Mouse (Mus musculus): ENCODE data around the gene Cradd. TPM values are rescaled to one million over a fixed set of nuclear protein-coding genes. Genes with fewer than 3 reads are reported as not detected.

Cradd gene
- polyA plus RNA-seq, 1 experiment from 2014 or later: 13.2 TPM

DNA sequence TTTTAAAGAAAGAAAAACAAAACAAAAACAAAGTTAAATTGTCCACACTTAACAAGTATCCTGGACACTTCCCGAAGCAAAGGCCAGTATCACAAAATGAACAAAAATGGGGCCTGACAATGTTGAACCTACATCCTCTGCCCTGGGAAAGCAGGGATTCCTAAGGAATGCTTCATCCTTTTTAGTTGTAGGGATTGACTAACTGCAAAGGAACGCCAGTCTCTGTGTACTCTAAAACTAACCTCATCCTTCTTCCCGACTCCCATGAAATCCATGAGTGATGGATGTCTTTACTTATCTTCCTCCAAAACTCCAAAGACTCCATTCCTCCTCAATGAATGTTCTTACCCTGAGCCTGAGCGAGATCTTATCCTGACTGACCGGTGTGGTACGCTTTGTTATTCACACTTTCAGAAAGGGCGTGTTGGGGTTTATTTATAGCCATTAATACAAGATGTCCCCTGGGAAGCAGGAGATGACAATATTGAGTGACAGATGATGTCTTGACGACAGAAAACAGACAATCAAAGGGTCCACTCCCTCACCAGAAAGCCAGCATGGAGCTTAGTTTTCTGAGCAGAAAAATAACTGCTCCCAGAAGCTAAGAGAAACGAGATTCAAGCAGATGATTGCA is 153.1 kb downstream of the Cradd start:
- Histone ChIP-seq H3K27me3 (ENCODE audit: poor library complexity, severe bottlenecking) (no peaks in the 10 kb centered on the region), H3K4me3 (no peak overlapping the region), H3K4me1 (peaks cover 29% of the 10 kb centered on the region), H3K36me3 (replicated peaks) (no peaks in the 10 kb centered on the region), H3K27ac (no peak overlapping the region), H3K9me3 (no peaks in the 10 kb centered on the region)
- no peak for DNase-seq (ENCODE audit: extremely low spot score, low spot score)
- WGBS: 88% methylated on average over 9 of the region's 9 CpGs

GRCm38 (mm10) chr10:95164949-95165348 is 159.0 kb downstream of the Cradd start:
- Histone ChIP-seq H3K9me3 (no peaks in the 10 kb centered on the region), H3K27me3 (ENCODE audit: poor library complexity, severe bottlenecking) (no peaks in the 10 kb centered on the region), H3K4me3 (no peak overlapping the region), H3K4me1 (peaks cover 7% of the 10 kb centered on the region; the same call in 1 of the 2 replicates), H3K27ac (no peak overlapping the region), H3K36me3 (replicated peaks) (no peaks in the 10 kb centered on the region)
- no peak for DNase-seq (ENCODE audit: extremely low spot score, low spot score)
- WGBS: 86% methylated on average over 2 of the region's 2 CpGs

GRCm38 (mm10) chr10:95162691-95163374 is 161.1 kb downstream of the Cradd start:
- H3K27ac ChIP-seq: 0 out of 2 replicates have a peak overlapping the region, but pooled peaks have one; percentile 25

GRCm38 (mm10) chr10:95159675-95160256 is 164.2 kb downstream of the Cradd start:
- peaks cover 7% of the 10 kb centered on the region; the same call in 1 of the 2 replicates for H3K4me1 ChIP-seq
- H3K36me3 ChIP-seq (replicated peaks): no peaks in the 10 kb centered on the region
- no peak overlapping the region for H3K27ac ChIP-seq
- DNase-seq (ENCODE audit: extremely low spot score, low spot score): no peak
- WGBS: 79% methylated on average over 9 of the region's 9 CpGs
- H3K27me3 ChIP-seq (ENCODE audit: poor library complexity, severe bottlenecking): no peaks in the 10 kb centered on the region
- no peaks in the 10 kb centered on the region for H3K9me3 ChIP-seq
- H3K4me3 ChIP-seq: no peak overlapping the region

More at GRCm38 (mm10) chr10:95162691-95163374, 161.1 kb downstream of the Cradd start:
- Histone ChIP-seq H3K9me3 (no peaks in the 10 kb centered on the region), H3K27me3 (ENCODE audit: poor library complexity, severe bottlenecking) (no peaks in the 10 kb centered on the region), H3K4me3 (no peak overlapping the region), H3K4me1 (peaks cover 7% of the 10 kb centered on the region; the same call in 1 of the 2 replicates), H3K36me3 (replicated peaks) (no peaks in the 10 kb centered on the region)
- DNase-seq (ENCODE audit: extremely low spot score, low spot score): no peak
- WGBS: 68% methylated on average over 8 of the region's 8 CpGs

GRCm38 (mm10) chr10:95156410-95156809 is 167.5 kb downstream of the Cradd start:
- Histone ChIP-seq H3K27me3 (ENCODE audit: poor library complexity, severe bottlenecking) (no peaks in the 10 kb centered on the region), H3K9me3 (no peaks in the 10 kb centered on the region), H3K27ac (no peak overlapping the region), H3K36me3 (replicated peaks) (no peaks in the 10 kb centered on the region), H3K4me3 (no peak overlapping the region), H3K4me1 (no peaks in the 10 kb centered on the region)
- DNase-seq (ENCODE audit: extremely low spot score, low spot score): no peak
- 92% methylated on average over 5 of the region's 7 CpGs for WGBS

GRCm38 (mm10) chr10:95154675-95155074 is 169.3 kb downstream of the Cradd start:
- Histone ChIP-seq H3K27me3 (ENCODE audit: poor library complexity, severe bottlenecking) (no peaks in the 10 kb centered on the region), H3K27ac (no peak overlapping the region), H3K4me1 (no peaks in the 10 kb centered on the region), H3K4me3 (no peak overlapping the region), H3K36me3 (replicated peaks) (no peaks in the 10 kb centered on the region), H3K9me3 (no peaks in the 10 kb centered on the region)
- no peak for DNase-seq (ENCODE audit: extremely low spot score, low spot score)
- WGBS: 93% methylated on average over 1 of the region's 1 CpGs

GRCm38 (mm10) chr10:95153224-95153623 is 170.7 kb downstream of the Cradd start:
- Histone ChIP-seq H3K4me1 (no peaks in the 10 kb centered on the region), H3K4me3 (no peak overlapping the region), H3K27me3 (ENCODE audit: poor library complexity, severe bottlenecking) (no peaks in the 10 kb centered on the region), H3K9me3 (no peaks in the 10 kb centered on the region), H3K36me3 (replicated peaks) (no peaks in the 10 kb centered on the region), H3K27ac (no peak overlapping the region)
- no peak for DNase-seq (ENCODE audit: extremely low spot score, low spot score)
- 88% methylated on average over 7 of the region's 7 CpGs for WGBS

GRCm38 (mm10) chr10:95152503-95152989 is 171.4 kb downstream of the Cradd start:
- no peaks in the 10 kb centered on the region for H3K36me3 ChIP-seq (replicated peaks)
- no peak for DNase-seq (ENCODE audit: extremely low spot score, low spot score)
- H3K27ac ChIP-seq: no peak overlapping the region
- 88% methylated on average over 9 of the region's 9 CpGs for WGBS
- H3K4me1 ChIP-seq: no peaks in the 10 kb centered on the region
- H3K27me3 ChIP-seq (ENCODE audit: poor library complexity, severe bottlenecking): no peaks in the 10 kb centered on the region
- H3K9me3 ChIP-seq: no peaks in the 10 kb centered on the region
- no peak overlapping the region for H3K4me3 ChIP-seq

GRCm38 (mm10) chr10:95151012-95151768 is 172.7 kb downstream of the Cradd start:
- H3K36me3 ChIP-seq (replicated peaks): no peaks in the 10 kb centered on the region
- no peak overlapping the region for H3K27ac ChIP-seq
- no peak overlapping the region for H3K4me3 ChIP-seq
- H3K4me1 ChIP-seq: peaks cover 11% of the 10 kb centered on the region
- 92% methylated on average over 6 of the region's 6 CpGs for WGBS
- no peaks in the 10 kb centered on the region for H3K9me3 ChIP-seq
- no peak for DNase-seq (ENCODE audit: extremely low spot score, low spot score)
- no peaks in the 10 kb centered on the region for H3K27me3 ChIP-seq (ENCODE audit: poor library complexity, severe bottlenecking)

- Histone ChIP-seq H3K27ac (no peak overlapping the region), H3K36me3 (replicated peaks) (no peaks in the 10 kb centered on the region), H3K27me3 (ENCODE audit: poor library complexity, severe bottlenecking) (no peaks in the 10 kb centered on the region), H3K4me1 (peaks cover 25% of the 10 kb centered on the region), H3K9me3 (no peaks in the 10 kb centered on the region), H3K4me3 (no peak overlapping the region)
- no peak for DNase-seq (ENCODE audit: extremely low spot score, low spot score)
- WGBS: 31% methylated on average over 1 of the region's 1 CpGs
These were observed 174.3 kb downstream of the Cradd start for GRCm38 (mm10) chr10:95149666-95150065.

GRCm38 (mm10) chr10:95148641-95149040 is 175.3 kb downstream of the Cradd start:
- Histone ChIP-seq H3K4me1 (peaks cover 35% of the 10 kb centered on the region), H3K4me3 (no peak overlapping the region), H3K27ac (no peak overlapping the region), H3K27me3 (ENCODE audit: poor library complexity, severe bottlenecking) (no peaks in the 10 kb centered on the region), H3K36me3 (replicated peaks) (no peaks in the 10 kb centered on the region), H3K9me3 (no peaks in the 10 kb centered on the region)
- WGBS: 94% methylated on average over 3 of the region's 3 CpGs
- no peak for DNase-seq (ENCODE audit: extremely low spot score, low spot score)

- H3K9me3 ChIP-seq: no peaks in the 10 kb centered on the region
- peak overlapping the region; percentile 12; the same call in 1 of the 2 replicates for H3K27ac ChIP-seq
- H3K27me3 ChIP-seq (ENCODE audit: poor library complexity, severe bottlenecking): no peaks in the 10 kb centered on the region
- H3K4me1 ChIP-seq: peaks cover 47% of the 10 kb centered on the region
- DNase-seq (ENCODE audit: extremely low spot score, low spot score): no peak
- no peak overlapping the region for H3K4me3 ChIP-seq
- H3K36me3 ChIP-seq (replicated peaks): no peaks in the 10 kb centered on the region
- WGBS: 84% methylated on average over 6 of the region's 6 CpGs
These were observed 176.6 kb downstream of the Cradd start for GRCm38 (mm10) chr10:95147136-95147901.

Data from forebrain, embryonic 10.5 days (tissue).